Mouse (Mus musculus): ENCODE data around the gene Rps3. TPM values are rescaled to one million over a fixed set of nuclear protein-coding genes. Genes with fewer than 3 reads are reported as not detected.

Gene Rps3
- polyA plus RNA-seq, 1 experiment from 2014 or later = 428 TPM

GRCm38 (mm10) chr7:99452859-99453258 lies 30.7 kb downstream of the Rps3 start:
- H3K4me3 ChIP-seq (ENCODE audit: low read length) = no peak overlapping the region
- no peak overlapping the region for H3K4me2 ChIP-seq (ENCODE audit: low read length)
- no peak for ATAC-seq
- no peaks in the 10 kb centered on the region for H3K9me3 ChIP-seq (ENCODE audit: control insufficient read depth, low read length)
- H3K27me3 ChIP-seq (replicated peaks; ENCODE audit: control insufficient read depth, insufficient read depth, low read length) = no peaks in the 10 kb centered on the region
- peaks cover 17% of the 10 kb centered on the region for H3K4me1 ChIP-seq (ENCODE audit: control insufficient read depth, insufficient read depth, low read depth, low read length)
- WGBS = 75% methylated on average over 7 of the region's 7 CpGs
- H3K27ac ChIP-seq (ENCODE audit: low read depth, low read length) = no peak overlapping the region
- H3K36me3 ChIP-seq (ENCODE audit: control insufficient read depth, insufficient read depth, low read length) = peaks cover 6% of the 10 kb centered on the region; the same call in 1 of the 2 replicates
- H3K9ac ChIP-seq (ENCODE audit: low read depth, low read length) = no peak overlapping the region

GRCm38 (mm10) chr7:99450703-99451102 lies 32.8 kb downstream of the Rps3 start:
- Histone ChIP-seq H3K36me3 (ENCODE audit: control insufficient read depth, insufficient read depth, low read length) (no peaks in the 10 kb centered on the region), H3K4me1 (ENCODE audit: control insufficient read depth, insufficient read depth, low read depth, low read length) (peaks cover 17% of the 10 kb centered on the region), H3K27me3 (replicated peaks; ENCODE audit: control insufficient read depth, insufficient read depth, low read length) (no peaks in the 10 kb centered on the region), H3K9ac (ENCODE audit: low read depth, low read length) (no peak overlapping the region), H3K4me3 (ENCODE audit: low read length) (no peak overlapping the region), H3K9me3 (ENCODE audit: control insufficient read depth, low read length) (no peaks in the 10 kb centered on the region), H3K27ac (ENCODE audit: low read depth, low read length) (no peak overlapping the region; the same call in 1 of the 2 replicates), H3K4me2 (ENCODE audit: low read length) (no peak overlapping the region)
- ATAC-seq = peak; percentile 57
- WGBS = 2% methylated on average over 3 of the region's 3 CpGs

GRCm38 (mm10) chr7:99449751-99450150 lies 33.8 kb downstream of the Rps3 start:
- WGBS = 4% methylated on average over 3 of the region's 3 CpGs
- Histone ChIP-seq H3K4me1 (ENCODE audit: control insufficient read depth, insufficient read depth, low read depth, low read length) (peaks cover 17% of the 10 kb centered on the region), H3K9ac (ENCODE audit: low read depth, low read length) (0 out of 2 replicates have a peak overlapping the region, but pooled peaks have one; percentile 19), H3K4me2 (ENCODE audit: low read length) (no peak overlapping the region), H3K27me3 (replicated peaks; ENCODE audit: control insufficient read depth, insufficient read depth, low read length) (no peaks in the 10 kb centered on the region), H3K4me3 (ENCODE audit: low read length) (no peak overlapping the region), H3K27ac (ENCODE audit: low read depth, low read length) (peak overlapping the region; percentile 31), H3K36me3 (ENCODE audit: control insufficient read depth, insufficient read depth, low read length) (no peaks in the 10 kb centered on the region), H3K9me3 (ENCODE audit: control insufficient read depth, low read length) (no peaks in the 10 kb centered on the region)
- ATAC-seq = no peak

GRCm38 (mm10) chr7:99449063-99449462 lies 34.5 kb downstream of the Rps3 start:
- Histone ChIP-seq H3K4me3 (ENCODE audit: low read length) (no peak overlapping the region), H3K27me3 (replicated peaks; ENCODE audit: control insufficient read depth, insufficient read depth, low read length) (no peaks in the 10 kb centered on the region), H3K9ac (ENCODE audit: low read depth, low read length) (0 out of 2 replicates have a peak overlapping the region, but pooled peaks have one; percentile 24), H3K4me2 (ENCODE audit: low read length) (no peak overlapping the region), H3K27ac (ENCODE audit: low read depth, low read length) (no peak overlapping the region), H3K9me3 (ENCODE audit: control insufficient read depth, low read length) (no peaks in the 10 kb centered on the region), H3K4me1 (ENCODE audit: control insufficient read depth, insufficient read depth, low read depth, low read length) (peaks cover 17% of the 10 kb centered on the region), H3K36me3 (ENCODE audit: control insufficient read depth, insufficient read depth, low read length) (no peaks in the 10 kb centered on the region; the same call in 1 of the 2 replicates)
- 37% methylated on average over 8 of the region's 8 CpGs for WGBS
- ATAC-seq = no peak

- Histone ChIP-seq H3K9me3 (ENCODE audit: control insufficient read depth, low read length) (no peaks in the 10 kb centered on the region), H3K27me3 (replicated peaks; ENCODE audit: control insufficient read depth, insufficient read depth, low read length) (no peaks in the 10 kb centered on the region), H3K36me3 (ENCODE audit: control insufficient read depth, insufficient read depth, low read length) (no peaks in the 10 kb centered on the region; the same call in 1 of the 2 replicates), H3K27ac (ENCODE audit: low read depth, low read length) (no peak overlapping the region), H3K4me3 (ENCODE audit: low read length) (no peak overlapping the region), H3K4me1 (ENCODE audit: control insufficient read depth, insufficient read depth, low read depth, low read length) (peaks cover 17% of the 10 kb centered on the region), H3K4me2 (ENCODE audit: low read length) (no peak overlapping the region), H3K9ac (ENCODE audit: low read depth, low read length) (0 out of 2 replicates have a peak overlapping the region, but pooled peaks have one; percentile 24)
- WGBS = 73% methylated on average over 5 of the region's 5 CpGs
- ATAC-seq = no peak
These were observed 34.9 kb downstream of the Rps3 start for GRCm38 (mm10) chr7:99448619-99449018.

- Histone ChIP-seq H3K36me3 (ENCODE audit: control insufficient read depth, insufficient read depth, low read length) (no peaks in the 10 kb centered on the region; the same call in 1 of the 2 replicates), H3K9me3 (ENCODE audit: control insufficient read depth, low read length) (no peaks in the 10 kb centered on the region), H3K27ac (ENCODE audit: low read depth, low read length) (no peak overlapping the region), H3K4me1 (ENCODE audit: control insufficient read depth, insufficient read depth, low read depth, low read length) (peaks cover 17% of the 10 kb centered on the region), H3K4me3 (ENCODE audit: low read length) (no peak overlapping the region), H3K9ac (ENCODE audit: low read depth, low read length) (no peak overlapping the region), H3K27me3 (replicated peaks; ENCODE audit: control insufficient read depth, insufficient read depth, low read length) (no peaks in the 10 kb centered on the region), H3K4me2 (ENCODE audit: low read length) (no peak overlapping the region)
- no peak for ATAC-seq
- WGBS = 50% methylated on average over 5 of the region's 5 CpGs
These were observed 36.2 kb downstream of the Rps3 start for GRCm38 (mm10) chr7:99447323-99447722.

GRCm38 (mm10) chr7:99445833-99446232 lies 37.7 kb downstream of the Rps3 start:
- no peak overlapping the region for H3K9ac ChIP-seq (ENCODE audit: low read depth, low read length)

GRCm38 (mm10) chr7:99444012-99444411 lies 39.5 kb downstream of the Rps3 start:
- WGBS = 71% methylated on average over 6 of the region's 6 CpGs
- Histone ChIP-seq H3K9ac (ENCODE audit: low read depth, low read length) (no peak overlapping the region), H3K27me3 (replicated peaks; ENCODE audit: control insufficient read depth, insufficient read depth, low read length) (no peaks in the 10 kb centered on the region), H3K36me3 (ENCODE audit: control insufficient read depth, insufficient read depth, low read length) (peaks cover 4% of the 10 kb centered on the region; the same call in 1 of the 2 replicates), H3K27ac (ENCODE audit: low read depth, low read length) (no peak overlapping the region), H3K4me1 (ENCODE audit: control insufficient read depth, insufficient read depth, low read depth, low read length) (peaks cover 12% of the 10 kb centered on the region), H3K4me3 (ENCODE audit: low read length) (no peak overlapping the region), H3K9me3 (ENCODE audit: control insufficient read depth, low read length) (no peaks in the 10 kb centered on the region), H3K4me2 (ENCODE audit: low read length) (no peak overlapping the region)
- ATAC-seq = no peak

More at GRCm38 (mm10) chr7:99445833-99446232, 37.7 kb downstream of the Rps3 start:
- Histone ChIP-seq H3K27me3 (replicated peaks; ENCODE audit: control insufficient read depth, insufficient read depth, low read length) (no peaks in the 10 kb centered on the region), H3K36me3 (ENCODE audit: control insufficient read depth, insufficient read depth, low read length) (peaks cover 4% of the 10 kb centered on the region; the same call in 1 of the 2 replicates), H3K9me3 (ENCODE audit: control insufficient read depth, low read length) (no peaks in the 10 kb centered on the region), H3K4me1 (ENCODE audit: control insufficient read depth, insufficient read depth, low read depth, low read length) (peaks cover 24% of the 10 kb centered on the region), H3K4me2 (ENCODE audit: low read length) (no peak overlapping the region), H3K4me3 (ENCODE audit: low read length) (no peak overlapping the region), H3K27ac (ENCODE audit: low read depth, low read length) (no peak overlapping the region)
- no peak for ATAC-seq
- 71% methylated on average over 2 of the region's 2 CpGs for WGBS

- no peaks in the 10 kb centered on the region for H3K9me3 ChIP-seq (ENCODE audit: control insufficient read depth, low read length)
- no peak overlapping the region for H3K9ac ChIP-seq (ENCODE audit: low read depth, low read length)
- no peak overlapping the region for H3K27ac ChIP-seq (ENCODE audit: low read depth, low read length)
- no peak overlapping the region for H3K4me3 ChIP-seq (ENCODE audit: low read length)
- no peak overlapping the region for H3K4me2 ChIP-seq (ENCODE audit: low read length)
- ATAC-seq = no peak
- H3K27me3 ChIP-seq (replicated peaks; ENCODE audit: control insufficient read depth, insufficient read depth, low read length) = no peaks in the 10 kb centered on the region
- 60% methylated on average over 5 of the region's 5 CpGs for WGBS
- H3K36me3 ChIP-seq (ENCODE audit: control insufficient read depth, insufficient read depth, low read length) = peaks cover 4% of the 10 kb centered on the region; the same call in 1 of the 2 replicates
- H3K4me1 ChIP-seq (ENCODE audit: control insufficient read depth, insufficient read depth, low read depth, low read length) = peaks cover 8% of the 10 kb centered on the region
These were observed 40.4 kb downstream of the Rps3 start for GRCm38 (mm10) chr7:99443164-99443563.

Data from hindbrain, embryonic 16.5 days (tissue).